Mouse (Mus musculus): Measurements from ENCODE around the gene Krt6a.
A peak's percentile ranks its signal among the peaks of the same experiment; 100 is the strongest.
"Not testable (repeated sequence)": the region's sequence is repeated elsewhere in the genome, so short reads cannot be mapped to it uniquely, and the experiment has no call there.

Gene Krt6a

DNA sequence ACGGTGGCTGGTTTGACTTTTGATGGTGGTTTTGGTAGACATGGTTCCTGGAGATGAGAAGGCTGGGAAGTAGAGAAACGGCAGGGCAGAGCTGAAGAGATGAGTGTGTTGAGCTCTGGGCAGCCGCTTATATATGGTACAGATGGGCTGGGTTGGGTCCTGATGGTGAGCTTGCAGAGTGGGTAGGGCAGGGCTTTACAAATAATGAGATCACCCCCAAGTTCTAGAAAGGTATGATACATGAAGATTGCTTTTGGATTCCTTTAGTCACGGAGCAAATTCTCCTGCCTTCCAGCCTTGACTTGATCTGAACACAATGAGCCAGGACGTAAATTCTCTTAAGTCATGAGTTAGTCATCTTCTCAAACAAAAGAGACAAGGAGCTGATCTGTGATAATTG is at the start of gene Krt6a:
Gene Krt6a (minus strand): TSS at position 101 of the 400 bp plus-strand sequence.
- no peak for DNase-seq (ENCODE audit: low spot score)

DNA sequence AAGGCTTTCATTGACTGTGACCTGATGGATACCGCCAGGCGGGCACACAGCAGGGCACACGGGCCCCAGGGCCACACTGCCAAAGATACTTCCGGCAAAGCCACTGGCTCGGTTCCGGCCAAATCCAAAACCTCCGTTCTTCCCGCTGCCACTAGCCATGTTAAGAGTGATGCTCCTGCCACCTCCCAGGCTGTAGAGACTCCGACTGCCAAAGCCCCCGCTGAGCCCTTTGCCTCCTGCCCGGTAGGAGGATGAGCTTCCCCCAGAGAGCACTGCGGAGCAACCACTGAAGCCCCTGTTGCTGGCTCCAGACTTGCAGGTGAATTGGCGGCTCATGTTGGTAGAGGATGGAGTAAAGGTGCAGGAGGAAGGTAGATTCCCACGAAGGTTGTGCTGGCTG is 48.6 kb upstream of the Krt6a start, which contains the start of gene Krt71:
Gene Krt71 (minus strand): TSS at position 399 of the 400 bp plus-strand sequence.
- no peak for DNase-seq (ENCODE audit: low spot score)

- no peak for DNase-seq (ENCODE audit: low spot score)
Measured at GRCm38 (mm10) chr15:101737786-101738185, 43.7 kb upstream of the Krt6a start.

- no peak for DNase-seq (ENCODE audit: low spot score)
Measured at GRCm38 (mm10) chr15:101730653-101731052, 36.5 kb upstream of the Krt6a start.

- DNase-seq (ENCODE audit: low spot score): no peak
Measured at GRCm38 (mm10) chr15:101724686-101725085, 30.6 kb upstream of the Krt6a start.

- no peak for DNase-seq (ENCODE audit: low spot score)
Measured at GRCm38 (mm10) chr15:101715831-101716230, 21.7 kb upstream of the Krt6a start.

GRCm38 (mm10) chr15:101714356-101714755 is 20.2 kb upstream of the Krt6a start:
- no peak for DNase-seq (ENCODE audit: low spot score)

- no peak for DNase-seq (ENCODE audit: low spot score)
Measured at GRCm38 (mm10) chr15:101713731-101714130, 19.6 kb upstream of the Krt6a start.

GRCm38 (mm10) chr15:101712720-101713119 is 18.6 kb upstream of the Krt6a start, which contains the start of gene Krt5:
Gene Krt5 (minus strand): TSS chr15:101712898.
- DNase-seq (ENCODE audit: low spot score): no peak

DNA sequence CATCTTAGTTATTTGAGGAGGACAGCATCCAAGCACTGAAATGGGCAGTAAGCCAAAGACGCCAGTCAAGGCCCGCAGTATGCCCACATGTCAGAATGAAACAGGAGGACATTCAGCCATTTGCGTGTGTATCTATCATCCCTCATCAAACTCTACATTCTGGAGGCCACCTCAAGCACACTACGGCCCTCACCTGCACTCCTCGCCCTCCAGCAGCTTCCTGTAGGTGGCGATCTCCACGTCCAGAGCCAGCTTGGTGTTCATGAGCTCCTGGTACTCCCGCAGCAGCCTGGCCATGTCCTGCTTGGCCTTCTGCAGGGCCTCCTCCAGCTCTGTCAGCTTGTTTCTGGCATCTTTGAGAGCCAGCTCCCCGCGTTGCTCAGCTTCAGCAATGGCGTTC is 14.6 kb upstream of the Krt6a start:
- DNase-seq (ENCODE audit: low spot score): no peak

GRCm38 (mm10) chr15:101707454-101707853 is 13.3 kb upstream of the Krt6a start:
- DNase-seq (ENCODE audit: low spot score): no peak

DNA sequence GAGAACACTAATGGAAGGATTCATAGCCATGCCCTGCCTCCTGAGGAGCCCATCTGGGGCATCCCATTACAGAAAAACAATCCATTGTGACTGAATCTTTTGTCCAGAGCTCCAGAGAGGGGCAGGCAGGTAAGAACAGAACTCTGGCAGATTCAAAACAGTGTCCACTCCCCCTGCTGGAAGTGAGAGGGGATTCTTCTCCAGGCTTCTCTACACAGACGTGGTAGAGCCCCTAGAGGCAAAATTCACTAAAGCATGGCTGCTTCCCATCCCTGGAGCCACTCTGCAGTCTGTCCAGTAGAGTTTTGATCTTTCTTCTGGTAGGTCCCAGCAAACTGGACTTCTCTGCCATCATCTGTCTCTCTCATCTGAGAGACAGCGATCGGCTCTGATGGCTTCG is 10.0 kb upstream of the Krt6a start:
- peak; percentile 65 for DNase-seq (ENCODE audit: low spot score)

DNA sequence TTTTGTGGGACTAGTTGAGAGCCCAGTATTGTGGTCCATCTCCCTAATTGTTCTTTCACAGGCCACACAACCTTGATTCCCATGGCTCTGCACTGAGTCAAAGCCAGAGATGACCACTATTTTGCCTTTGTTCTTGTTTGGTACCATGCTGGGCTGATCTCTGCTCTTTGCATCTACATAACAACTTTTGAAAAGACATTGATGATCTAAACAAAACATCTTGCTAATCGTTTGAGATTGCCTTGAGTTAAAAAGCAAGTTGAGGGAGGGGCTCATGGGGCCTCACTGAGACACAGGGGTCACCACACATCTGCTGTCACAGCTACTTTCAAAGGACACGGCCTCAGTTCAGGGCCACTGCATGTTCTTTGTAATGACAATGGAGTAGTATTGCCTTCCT is 8.3 kb upstream of the Krt6a start:
- no peak for DNase-seq (ENCODE audit: low spot score)

- no peak for DNase-seq (ENCODE audit: low spot score)
Measured at GRCm38 (mm10) chr15:101699866-101700265, 5.8 kb upstream of the Krt6a start.

DNA sequence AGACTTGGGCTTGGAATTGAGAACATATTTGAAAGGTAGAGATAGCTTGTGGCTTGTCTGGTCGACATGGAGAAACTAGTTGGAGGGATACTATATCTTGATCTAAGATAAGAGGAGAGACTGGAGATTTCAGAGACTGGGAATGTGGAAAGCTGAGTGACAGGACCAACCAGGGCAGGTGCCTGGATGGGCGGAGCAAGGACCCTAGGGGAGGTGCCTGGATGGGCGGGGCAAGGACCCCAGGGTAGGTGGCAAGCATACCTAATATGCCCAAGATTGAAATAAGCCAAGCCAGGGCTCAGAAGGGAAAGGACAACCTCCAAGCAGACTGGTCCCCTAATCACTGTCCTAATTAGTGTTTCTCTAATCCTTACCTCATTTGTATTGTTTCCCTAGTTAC is 5.1 kb upstream of the Krt6a start:
- DNase-seq (ENCODE audit: low spot score): no peak

DNA sequence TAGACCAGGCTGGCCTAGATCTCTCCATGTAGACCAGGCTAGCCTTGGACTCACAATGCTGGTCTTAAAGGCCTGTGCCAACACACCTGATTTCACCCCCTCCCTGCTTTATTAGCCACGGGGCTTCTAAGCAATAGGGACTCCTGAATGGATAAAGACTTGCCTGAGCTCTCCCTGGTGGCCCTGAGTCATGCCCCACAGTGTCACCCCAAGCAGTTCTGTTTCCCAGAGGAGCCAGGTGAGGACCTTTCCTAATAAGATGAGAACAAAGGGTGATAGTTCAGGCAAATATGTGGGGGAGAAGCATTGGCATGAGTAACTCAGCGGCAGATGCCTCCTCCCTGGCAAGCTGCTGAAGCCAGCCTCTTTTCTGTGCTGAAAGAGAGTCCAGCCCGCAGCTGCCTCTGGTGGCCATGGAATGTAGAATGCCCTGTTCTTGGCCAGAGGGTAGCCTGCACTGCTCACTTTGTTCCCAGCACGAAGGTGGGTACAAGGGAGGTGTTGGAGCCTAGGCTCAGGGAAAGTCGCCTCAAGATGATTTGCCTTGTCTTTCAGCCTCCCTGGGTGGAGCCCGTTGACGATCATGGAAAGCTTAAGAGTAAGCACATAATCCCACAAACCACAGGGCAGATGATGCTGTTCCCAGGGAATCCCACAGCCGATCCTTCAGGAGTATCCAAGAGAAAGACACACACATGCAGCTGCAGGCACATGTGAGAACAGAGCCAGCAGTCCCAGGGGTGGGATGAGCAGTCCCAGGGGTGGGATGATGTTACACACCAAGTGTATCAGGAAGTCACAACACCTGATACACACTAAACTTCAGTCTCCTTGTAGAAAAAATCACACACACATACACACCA is 3.5 kb upstream of the Krt6a start:
- DNase-seq (ENCODE audit: low spot score): no peak

DNA sequence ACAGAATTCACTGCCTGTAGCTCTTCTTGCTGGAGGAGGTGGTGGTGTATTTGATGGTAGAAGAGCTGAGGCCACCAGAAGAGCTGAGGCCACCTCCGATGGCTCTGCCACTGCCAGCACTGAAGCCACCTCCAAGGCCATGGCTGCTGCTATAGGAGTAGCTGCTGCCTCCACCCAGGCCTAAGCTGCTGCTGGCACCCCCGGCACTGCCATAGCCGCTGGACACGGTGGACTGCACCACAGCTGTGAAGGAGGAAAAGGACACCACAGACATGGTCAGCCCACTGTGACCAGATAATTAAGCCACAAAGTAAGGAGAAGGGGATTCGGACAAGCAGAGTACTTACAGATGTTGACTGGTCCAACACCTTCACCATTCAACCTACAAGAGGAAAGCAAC is 3.6 kb downstream of the Krt6a start:
- DNase-seq (ENCODE audit: low spot score): not testable (repeated sequence)

- DNase-seq (ENCODE audit: low spot score): no peak
Measured at GRCm38 (mm10) chr15:101688161-101688560, 5.9 kb downstream of the Krt6a start.

DNA sequence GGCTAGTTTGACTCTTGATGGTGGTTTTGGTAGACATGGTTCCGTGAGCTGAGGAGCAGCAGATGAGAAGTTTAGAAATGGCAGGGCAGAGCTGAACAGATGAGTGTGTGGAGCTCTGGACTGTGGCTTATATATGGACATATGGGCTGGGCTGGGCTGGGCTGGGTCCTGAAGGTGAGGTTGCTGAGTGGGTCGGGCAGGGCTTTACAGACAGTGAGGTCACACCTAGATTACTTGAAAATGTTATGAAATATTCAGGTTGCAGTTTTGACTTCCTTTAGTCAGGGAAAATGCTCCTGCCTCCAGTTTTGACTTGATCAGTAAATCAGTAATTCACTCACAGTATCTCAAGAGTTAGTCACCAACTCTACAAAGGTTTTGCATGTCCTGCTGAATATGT is 13.9 kb downstream of the Krt6a start, which contains the start of gene Krt6b:
Gene Krt6b (minus strand): TSS at position 101 of the 400 bp plus-strand sequence.
- DNase-seq (ENCODE audit: low spot score): no peak

- no peak for DNase-seq (ENCODE audit: low spot score)
Measured at GRCm38 (mm10) chr15:101675978-101676377, 18.1 kb downstream of the Krt6a start.

GRCm38 (mm10) chr15:101652736-101653265 is 41.3 kb downstream of the Krt6a start:
- DNase-seq (ENCODE audit: low spot score): no peak

- no peak for DNase-seq (ENCODE audit: low spot score)
Measured at GRCm38 (mm10) chr15:101647280-101647679, 46.8 kb downstream of the Krt6a start, which contains the start of gene Gm5478. Gene Gm5478 (minus strand): TSS chr15:101647380.

All from embryo, embryonic 10 days (tissue).